Mouse (Mus musculus) stomach, postnatal 0 days (tissue): ENCODE results near the gene Pip5k1b.

Source experiments
- CTCF ChIP-seq: IDR thresholded peaks from 2 replicates; pipeline ENCODE4 v1.5.1; 2016; ENCODE audit warnings: antibody characterized with exemption, low read depth, mild to moderate bottlenecking, moderate library complexity
- EP300 ChIP-seq: optimal IDR thresholded peaks from 2 replicates; pipeline ENCODE3; 2016; ENCODE audit warnings: antibody characterized with exemption

- no peak for TF ChIP-seq CTCF
- no peak for TF ChIP-seq EP300
These were observed 164.0 kb downstream of the Pip5k1b start for GRCm38 (mm10) chr19:24391519-24392251.
